Mouse (Mus musculus) lung, adult 2 months (tissue): ENCODE data around the gene Lamb2.

ENCODE experiments used
- CTCF ChIP-seq: fragments of 200-500 bp; IDR thresholded peaks from 2 replicates; pipeline ENCODE4 v1.5.1; 2011; ENCODE audit warnings: mild to moderate bottlenecking, low read length, control low read depth; ENCODE audit not compliant: insufficient read depth
- POLR2A ChIP-seq: fragments of 200-500 bp; IDR thresholded peaks from 2 replicates; pipeline ENCODE4 v1.6.1; 2011; ENCODE audit warnings: low read depth, mild to moderate bottlenecking, control low read depth, low read length, borderline replicate concordance; ENCODE audit errors: extremely low read depth

GRCm38 (mm10) chr9:108481520-108482210, 2.1 kb downstream of the Lamb2 start:
- TF ChIP-seq POLR2A (no peak), CTCF (no peak)
